Mouse (Mus musculus) myocyte (in vitro differentiated cells): ENCODE results near the gene Rin3. TPM values are rescaled to one million over a fixed set of nuclear protein-coding genes. Genes with fewer than 3 reads are reported as not detected.

ENCODE experiments used
- H3K27me3 ChIP-seq: one replicate; pipeline ENCODE4 v1.6.1; 2011; ENCODE audit not compliant: control insufficient read depth, insufficient read depth, insufficient read length
- H3K36me3 ChIP-seq: one replicate; pipeline ENCODE4 v1.6.1; 2011; ENCODE audit not compliant: control insufficient read depth, insufficient read depth
- H3K4me2 ChIP-seq: one replicate; pipeline ENCODE4 v1.6.1; 2011; ENCODE audit warnings: low read depth, control low read depth
- H3K4me3 ChIP-seq: one replicate; pipeline ENCODE4 v1.5.1; 2011; ENCODE audit warnings: mild to moderate bottlenecking, control low read depth, moderate library complexity
- H3K79me2 ChIP-seq: one replicate; pipeline ENCODE4 v1.6.1; 2011; ENCODE audit not compliant: control insufficient read depth, insufficient read depth
- H3ac ChIP-seq: one replicate; pipeline ENCODE4 v1.6.1; 2011; ENCODE audit not compliant: control insufficient read depth, insufficient read length
- CEBPB ChIP-seq: IDR thresholded peaks from 2 replicates; pipeline ENCODE4 v1.6.1; 2011; ENCODE audit warnings: mild to moderate bottlenecking, moderate library complexity; ENCODE audit not compliant: poor library complexity, insufficient read depth, severe bottlenecking
- E2F4 ChIP-seq: IDR thresholded peaks from one replicate; pipeline ENCODE4 v1.6.1; 2011; ENCODE audit warnings: mild to moderate bottlenecking, control low read depth, moderate library complexity; ENCODE audit not compliant: insufficient read depth
- MAX ChIP-seq: IDR thresholded peaks from one replicate; pipeline ENCODE4 v1.6.1; 2011; ENCODE audit warnings: low read depth, mild to moderate bottlenecking, control low read depth
- MYOD1 ChIP-seq, 3 experiments: IDR thresholded peaks; one replicate each; pipeline ENCODE4 v1.6.1; 2011; ENCODE audit warnings: control low read depth in 2 of 3, low read depth in 2 of 3, mild to moderate bottlenecking in 2 of 3, moderate library complexity in 1 of 3; ENCODE audit not compliant: insufficient read length in 2 of 3, control insufficient read depth in 1 of 3
- MYOG ChIP-seq, 3 experiments: IDR thresholded peaks; one replicate each; pipeline ENCODE4 v1.6.1; 2011; ENCODE audit warnings: control low read depth in 2 of 3, low read depth in 2 of 3, mild to moderate bottlenecking in 2 of 3; ENCODE audit not compliant: insufficient read length in 2 of 3, control insufficient read depth in 1 of 3, insufficient read depth in 1 of 3
- POLR2A ChIP-seq: IDR thresholded peaks from one replicate; pipeline ENCODE4 v1.6.1; 2011; ENCODE audit warnings: low read depth, mild to moderate bottlenecking, control low read depth, moderate library complexity; ENCODE audit not compliant: insufficient read length
- POLR2AphosphoS2 ChIP-seq: IDR thresholded peaks from one replicate; pipeline ENCODE4 v1.6.1; 2011; ENCODE audit warnings: low read depth, control low read depth; ENCODE audit not compliant: insufficient read length
- REST ChIP-seq: IDR thresholded peaks from one replicate; pipeline ENCODE4 v1.6.1; 2011; ENCODE audit warnings: mild to moderate bottlenecking, control low read depth, moderate library complexity; ENCODE audit not compliant: insufficient read depth, insufficient read length
- SRF ChIP-seq: IDR thresholded peaks from one replicate; pipeline ENCODE4 v1.6.1; 2011; ENCODE audit warnings: low read depth; ENCODE audit not compliant: control insufficient read depth, insufficient read length
- TCF12 ChIP-seq: IDR thresholded peaks from one replicate; pipeline ENCODE4 v1.6.1; 2011; ENCODE audit warnings: mild to moderate bottlenecking, control low read depth; ENCODE audit not compliant: poor library complexity, insufficient read depth, severe bottlenecking
- TCF3 ChIP-seq: IDR thresholded peaks from one replicate; pipeline ENCODE4 v1.6.1; 2011; ENCODE audit warnings: low read depth, control low read depth; ENCODE audit not compliant: insufficient read length
- USF1 ChIP-seq: IDR thresholded peaks from one replicate; pipeline ENCODE4 v1.6.1; 2011; ENCODE audit warnings: low read depth, mild to moderate bottlenecking, control low read depth, moderate library complexity
- polyA plus RNA-seq: library from polyadenylated mRNA; unstranded; fragments of >200 nt; fragmentation: generic; extraction: Trizol; gene quantifications from one replicate; pipeline ENCODE4 v1.2.1, GENCODE M21; 2012; ENCODE audit warnings: missing spikeins

Gene Rin3
- 23.4 TPM for polyA plus RNA-seq

DNA sequence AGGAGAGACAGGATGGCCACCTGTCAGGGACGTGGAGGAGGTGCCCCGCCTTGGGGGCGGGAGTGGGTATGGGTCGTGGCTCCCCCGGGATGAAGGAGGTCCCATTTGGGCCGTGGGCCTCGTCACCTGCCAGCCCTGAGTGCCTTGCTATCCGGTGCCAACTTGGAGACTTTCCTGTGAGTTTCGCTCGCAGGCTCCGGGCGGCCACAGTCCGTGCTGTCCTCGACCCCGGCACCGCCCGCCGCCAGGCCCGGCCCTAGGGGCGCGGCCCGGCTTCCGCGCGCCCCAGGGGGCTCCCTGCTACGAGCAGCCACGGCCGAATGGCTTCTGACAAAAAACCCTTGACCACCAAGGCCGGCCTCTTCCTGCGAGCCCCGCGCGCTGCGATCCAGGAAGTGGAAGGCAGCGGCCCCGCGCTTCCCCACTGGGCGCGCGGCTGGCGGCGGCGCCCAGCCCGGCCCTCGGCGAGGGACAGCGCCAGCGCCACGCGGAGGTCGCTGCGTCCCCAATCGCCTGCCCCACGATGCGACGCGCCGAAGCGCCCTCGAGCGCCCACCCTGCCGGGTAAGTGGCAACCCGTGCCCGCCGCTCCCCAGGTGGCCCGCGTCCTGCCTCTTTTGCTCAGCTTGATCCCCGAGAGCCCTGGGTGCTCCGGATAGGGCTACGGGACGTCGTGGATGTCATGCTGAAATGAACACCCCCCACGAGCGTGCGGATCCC, at the start of gene Rin3:
Gene Rin3, plus strand, starts transcription at position 286 of the 720 bp plus-strand sequence.
- no peaks in the 10 kb centered on the region for H3K27me3 ChIP-seq

DNA sequence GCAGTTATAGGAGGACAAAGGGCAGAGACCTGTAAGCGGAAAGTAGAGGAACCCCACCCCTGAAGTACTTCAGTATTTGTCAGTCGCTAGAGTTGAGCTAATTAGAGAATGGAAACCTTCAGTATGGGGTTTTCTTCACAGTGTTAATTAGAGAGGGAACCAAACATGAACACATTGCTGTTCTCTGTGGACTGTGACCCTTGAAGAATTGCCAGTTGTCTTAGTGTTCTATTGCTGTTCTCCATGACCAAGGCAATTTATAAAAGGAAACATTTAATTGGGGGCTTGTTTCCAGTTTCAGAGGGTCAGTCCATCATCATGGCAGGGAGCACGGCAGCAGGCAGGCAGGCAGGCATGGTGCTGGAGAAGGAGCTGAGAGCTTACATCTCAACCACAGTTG, 47.3 kb upstream of the Rin3 start:
- H3K79me2 ChIP-seq, result no peaks in the 10 kb centered on the region
- no peak overlapping the region for H3K4me3 ChIP-seq
- TF ChIP-seq CEBPB, result no peak
- no peak for TF ChIP-seq USF1
- H3K4me2 ChIP-seq, result no peak overlapping the region
- no peaks in the 10 kb centered on the region for H3K36me3 ChIP-seq
- H3ac ChIP-seq, result no peak overlapping the region
- H3K27me3 ChIP-seq, result no peaks in the 10 kb centered on the region

More for the DNA sequence above, at the start of gene Rin3:
- Histone ChIP-seq H3K4me3 (peak within 1 kb of the TSS; percentile 65), H3K79me2 (peaks cover 18% of the 10 kb centered on the region), H3ac (peak within 1 kb of the TSS; percentile 86), H3K4me2 (peak within 1 kb of the TSS; percentile 81), H3K36me3 (no peaks in the 10 kb centered on the region)
- TF ChIP-seq USF1 (no peak), E2F4 (no peak), SRF (no peak), POLR2A (peak; percentile 37), TCF3 (no peak), MYOD1 (IDR thresholded peaks at IDR 0.05; ENCODE audit: control insufficient read depth in 1 of 3, insufficient read length in 2 of 3, low read depth in 2 of 3) (peak in 1 of 3 experiments; percentile 63), CEBPB (no peak), REST (no peak), MYOG (IDR thresholded peaks at IDR 0.05; ENCODE audit: control insufficient read depth in 1 of 3, insufficient read depth in 1 of 3, insufficient read length in 2 of 3, low read depth in 2 of 3) (peak in 1 of 3 experiments; percentile 39), POLR2AphosphoS2 (peak; percentile 63), MAX (no peak), TCF12 (no peak)

GRCm38 (mm10) chr12:102236317-102236716, 46.5 kb upstream of the Rin3 start:
- Histone ChIP-seq H3K79me2 (no peaks in the 10 kb centered on the region), H3K4me3 (no peak overlapping the region), H3ac (no peak overlapping the region), H3K4me2 (no peak overlapping the region), H3K27me3 (no peaks in the 10 kb centered on the region), H3K36me3 (no peaks in the 10 kb centered on the region)
- no peak for TF ChIP-seq CEBPB
- TF ChIP-seq TCF3, result no peak
- no peak for TF ChIP-seq SRF
- no peak for TF ChIP-seq USF1
- no peak for TF ChIP-seq MAX
- TF ChIP-seq MYOD1 (IDR thresholded peaks at IDR 0.05; ENCODE audit: control insufficient read depth in 1 of 3, insufficient read length in 2 of 3, low read depth in 2 of 3), result no peak
- TF ChIP-seq E2F4, result no peak

GRCm38 (mm10) chr12:102242076-102242722, 40.6 kb upstream of the Rin3 start:
- Histone ChIP-seq H3K27me3 (no peaks in the 10 kb centered on the region), H3K36me3 (no peaks in the 10 kb centered on the region), H3K79me2 (no peaks in the 10 kb centered on the region), H3K4me3 (no peak overlapping the region), H3ac (no peak overlapping the region), H3K4me2 (no peak overlapping the region)
- TF ChIP-seq MAX (no peak), SRF (no peak), TCF12 (no peak), POLR2A (no peak), TCF3 (no peak)

- TF ChIP-seq MYOD1 (IDR thresholded peaks at IDR 0.05; ENCODE audit: control insufficient read depth in 1 of 3, insufficient read length in 2 of 3, low read depth in 2 of 3), result peak in 2 of 3 experiments; percentile 13 to 28
- TF ChIP-seq E2F4, result no peak
- TF ChIP-seq SRF, result no peak
- H3K36me3 ChIP-seq, result no peaks in the 10 kb centered on the region
- H3K79me2 ChIP-seq, result no peaks in the 10 kb centered on the region
Measured at GRCm38 (mm10) chr12:102243915-102244314, 38.9 kb upstream of the Rin3 start.

More at GRCm38 (mm10) chr12:102243915-102244314, 38.9 kb upstream of the Rin3 start:
- H3ac ChIP-seq, result no peak overlapping the region
- H3K4me3 ChIP-seq, result no peak overlapping the region
- H3K27me3 ChIP-seq, result no peaks in the 10 kb centered on the region
- H3K4me2 ChIP-seq, result no peak overlapping the region
